Mouse (Mus musculus) intestine, postnatal 0 days (tissue): ENCODE results near the gene Prkag1. TPM values are rescaled to one million over a fixed set of nuclear protein-coding genes. Genes with fewer than 3 reads are reported as not detected.

Experiments
- ATAC-seq: fragments of 200-750 bp; cut with Nextera tagmentation; 2 replicates; pipeline ENCODE4 v1.8.0; 2017; ENCODE audit warnings: mild to moderate bottlenecking, moderate TSS enrichment, moderate library complexity
- H3K27ac ChIP-seq: fragments of 300-500 bp; sonication (generic); 2 replicates; pipeline ENCODE4 v1.5.1; 2014; ENCODE audit warnings: mild to moderate bottlenecking, low read depth, low read length, moderate library complexity
- H3K27me3 ChIP-seq: fragments of 300-500 bp; sonication (generic); replicated peaks from 2 replicates; pipeline ENCODE4 v1.6.1; 2014; ENCODE audit warnings: low read length, mixed read lengths; ENCODE audit not compliant: control insufficient read depth, insufficient read depth
- H3K36me3 ChIP-seq: fragments of 300-500 bp; sonication (generic); 2 replicates; pipeline ENCODE4 v1.6.1; 2014; ENCODE audit warnings: mild to moderate bottlenecking, moderate library complexity; ENCODE audit not compliant: control insufficient read depth, insufficient read depth
- H3K4me1 ChIP-seq: fragments of 300-500 bp; sonication (generic); replicated peaks from 2 replicates; pipeline ENCODE4 v1.6.1; 2014; ENCODE audit warnings: antibody characterized with exemption, low read length, mixed read lengths; ENCODE audit not compliant: control insufficient read depth, insufficient read depth
- H3K4me2 ChIP-seq: fragments of 300-500 bp; sonication (generic); replicated peaks from 2 replicates; pipeline ENCODE4 v1.6.1; 2014; ENCODE audit warnings: low read depth, mild to moderate bottlenecking, moderate library complexity
- H3K4me3 ChIP-seq: fragments of 300-500 bp; sonication (generic); 2 replicates; pipeline ENCODE4 v1.5.1; 2014; ENCODE audit warnings: low read depth, low read length
- H3K9ac ChIP-seq: fragments of 300-500 bp; sonication (generic); 2 replicates; pipeline ENCODE4 v1.6.1; 2014; ENCODE audit warnings: mild to moderate bottlenecking, low read depth, low read length
- H3K9me3 ChIP-seq: fragments of 300-500 bp; sonication (generic); 2 replicates; pipeline ENCODE4 v1.6.1; 2016; ENCODE audit warnings: mixed run types; ENCODE audit not compliant: control insufficient read depth
- CTCF ChIP-seq: sonication (generic); IDR thresholded peaks from 2 replicates; pipeline ENCODE4 v1.5.1; 2016; ENCODE audit warnings: low read depth, mild to moderate bottlenecking, control low read depth, antibody characterized with exemption, moderate library complexity
- WGBS: fragments of 180-500 bp; shearing (Covaris S2); extraction: QIAGEN DNeasy Blood & Tissue Kit; methylation state at CpG from one replicate; pipeline ENCODE4 v1.1.7; 2014; 5-methylcytosine and 5-hydroxymethylcytosine counted together
- polyA plus RNA-seq: library from polyadenylated mRNA; unstranded; fragments of >200 nt; fragmentation: Nextera tagmentation; extraction: Ambion mirVana; gene quantifications from 2 replicates; pipeline ENCODE4 v1.2.1, GENCODE M21; 2015

The Prkag1 gene
- polyA plus RNA-seq, 1 experiment from 2014 or later, result 67.0 TPM

GRCm38 (mm10) chr15:98774096-98774495 lies 57.2 kb downstream of the Prkag1 start:
- peaks cover 51% of the 10 kb centered on the region for H3K27me3 ChIP-seq
- TF ChIP-seq CTCF, result no peak
- no peak for ATAC-seq
- no peak overlapping the region for H3K4me2 ChIP-seq
- H3K9me3 ChIP-seq, result no peaks in the 10 kb centered on the region
- WGBS, result 37% methylated on average over 15 of the region's 15 CpGs
- no peaks in the 10 kb centered on the region for H3K36me3 ChIP-seq
- H3K27ac ChIP-seq, result no peak overlapping the region
- 0 out of 2 replicates have a peak, but pooled peaks cover 7% of the 10 kb centered on the region for H3K4me1 ChIP-seq
- no peak overlapping the region for H3K9ac ChIP-seq
- no peak overlapping the region for H3K4me3 ChIP-seq

DNA sequence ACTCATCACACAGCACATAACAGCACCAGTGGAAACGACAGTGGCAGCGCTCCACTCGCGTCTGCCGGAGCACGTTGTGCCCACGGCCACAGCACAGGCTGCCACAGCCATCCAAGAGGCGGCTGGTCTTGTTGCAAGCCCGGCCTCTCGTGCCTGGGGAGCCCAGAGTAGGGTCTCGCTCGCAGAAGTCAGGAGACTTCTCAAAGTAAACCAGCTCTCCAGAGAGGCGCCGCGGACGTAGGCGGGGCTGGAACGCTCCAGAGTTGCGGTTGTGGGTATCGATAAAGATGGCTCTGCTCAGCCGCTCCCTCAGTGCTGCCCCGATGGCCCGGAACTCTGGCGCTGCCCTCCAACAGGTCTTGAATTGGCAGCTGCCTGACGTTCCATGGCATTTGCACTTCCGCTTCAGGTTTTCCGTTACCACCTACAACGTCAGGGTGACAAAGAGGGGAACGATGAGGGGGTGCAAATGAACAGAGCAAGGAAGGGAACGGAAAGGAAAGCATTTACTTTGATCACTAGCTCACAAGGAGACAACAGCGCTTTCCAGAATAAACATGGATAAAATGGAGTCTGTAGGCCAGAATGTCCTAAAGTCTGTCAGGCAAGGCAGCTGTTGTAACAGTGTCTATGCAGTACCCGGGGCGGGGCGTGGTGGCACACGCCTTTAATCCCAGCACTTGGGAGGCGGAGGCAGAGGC lies 58.7 kb downstream of the Prkag1 start:
- Histone ChIP-seq H3K27me3 (peaks cover 39% of the 10 kb centered on the region), H3K4me3 (peak overlapping the region; percentile 36), H3K4me2 (peak overlapping the region; percentile 69), H3K27ac (no peak overlapping the region), H3K9ac (no peak overlapping the region), H3K9me3 (no peaks in the 10 kb centered on the region), H3K36me3 (no peaks in the 10 kb centered on the region), H3K4me1 (0 out of 2 replicates have a peak, but pooled peaks cover 7% of the 10 kb centered on the region)
- no peak; the same call in 1 of the 2 replicates for ATAC-seq
- WGBS, result 3% methylated on average over 36 of the region's 36 CpGs
- no peak for TF ChIP-seq CTCF

- Histone ChIP-seq H3K27me3 (peaks cover 32% of the 10 kb centered on the region), H3K4me3 (peak overlapping the region; percentile 36), H3K9ac (no peak overlapping the region), H3K36me3 (no peaks in the 10 kb centered on the region), H3K9me3 (no peaks in the 10 kb centered on the region), H3K4me1 (0 out of 2 replicates have a peak, but pooled peaks cover 7% of the 10 kb centered on the region), H3K4me2 (peak overlapping the region; percentile 69), H3K27ac (no peak overlapping the region)
- no peak for TF ChIP-seq CTCF
- ATAC-seq, result no peak
- 13% methylated on average over 12 of the region's 12 CpGs for WGBS
Observed at GRCm38 (mm10) chr15:98771813-98772425, 59.4 kb downstream of the Prkag1 start.

- Histone ChIP-seq H3K9ac (no peak overlapping the region), H3K36me3 (no peaks in the 10 kb centered on the region), H3K27me3 (peaks cover 3% of the 10 kb centered on the region; the same call in 1 of the 2 replicates), H3K9me3 (no peaks in the 10 kb centered on the region), H3K4me3 (no peak overlapping the region), H3K4me1 (0 out of 2 replicates have a peak, but pooled peaks cover 10% of the 10 kb centered on the region), H3K27ac (no peak overlapping the region), H3K4me2 (no peak overlapping the region)
- 40% methylated on average over 5 of the region's 5 CpGs for WGBS
- ATAC-seq, result no peak
- TF ChIP-seq CTCF, result no peak
Observed at GRCm38 (mm10) chr15:98768259-98768658, 63.1 kb downstream of the Prkag1 start.

GRCm38 (mm10) chr15:98765929-98766328 lies 65.4 kb downstream of the Prkag1 start:
- 70% methylated on average over 4 of the region's 4 CpGs for WGBS
- H3K4me1 ChIP-seq, result peaks cover 10% of the 10 kb centered on the region; the same call in 1 of the 2 replicates
- H3K4me2 ChIP-seq, result no peak overlapping the region
- H3K9ac ChIP-seq, result no peak overlapping the region
- peaks cover 3% of the 10 kb centered on the region; the same call in 1 of the 2 replicates for H3K27me3 ChIP-seq
- TF ChIP-seq CTCF, result no peak
- no peak overlapping the region for H3K4me3 ChIP-seq
- ATAC-seq, result no peak
- no peak overlapping the region for H3K27ac ChIP-seq
- no peaks in the 10 kb centered on the region for H3K36me3 ChIP-seq
- H3K9me3 ChIP-seq, result no peaks in the 10 kb centered on the region

Other genes with a start within 250 kb of the Prkag1 start
- gene Adcy6, start 221.4 kb downstream of the Prkag1 start, polyA plus RNA-seq, result 10.6 and 11.1 TPM in 2 replicates
- 9.3 and 10.3 TPM in 2 replicates for gene Cacnb3, start 200.7 kb downstream of the Prkag1 start, polyA plus RNA-seq
- 9.0 and 11.7 TPM in 2 replicates for gene Ddx23, start 168.6 kb downstream of the Prkag1 start, polyA plus RNA-seq
- gene Rnd1, start 154.1 kb downstream of the Prkag1 start, polyA plus RNA-seq, result 1.1 and 1.4 TPM in 2 replicates
- gene Ccdc65, start 123.3 kb downstream of the Prkag1 start, polyA plus RNA-seq, result 0.27 and 0.38 TPM in 2 replicates
- gene Fkbp11, start 103.3 kb downstream of the Prkag1 start, polyA plus RNA-seq, result 30.9 and 32.4 TPM in 2 replicates
- 31.8 and 35.3 TPM in 2 replicates for gene Arf3, start 68.3 kb downstream of the Prkag1 start, polyA plus RNA-seq
- gene Wnt10b, start 53.4 kb downstream of the Prkag1 start, polyA plus RNA-seq, result 0.08 TPM in 1 of 2 replicates, not detected in the other
- not detected in 2 replicates for gene Wnt1, start 41.7 kb downstream of the Prkag1 start, polyA plus RNA-seq
- 0.07 TPM in 1 of 2 replicates, not detected in the other for gene Ddn, start 22.0 kb downstream of the Prkag1 start, polyA plus RNA-seq
- gene Kmt2d, start 39.7 kb upstream of the Prkag1 start, polyA plus RNA-seq, result 5.3 and 6.5 TPM in 2 replicates
- 9.4 and 9.7 TPM in 2 replicates for gene Rhebl1, start 63.0 kb upstream of the Prkag1 start, polyA plus RNA-seq
- 0.88 and 0.93 TPM in 2 replicates for gene Dhh, start 67.0 kb upstream of the Prkag1 start, polyA plus RNA-seq
- 27.0 and 30.6 TPM in 2 replicates for gene Lmbr1l, start 86.7 kb upstream of the Prkag1 start, polyA plus RNA-seq
- gene Tuba1b, start 103.0 kb upstream of the Prkag1 start, polyA plus RNA-seq, result 391 and 435 TPM in 2 replicates
- not detected in 2 replicates for gene Gm49450, start 122.0 kb upstream of the Prkag1 start, polyA plus RNA-seq
- 457 and 503 TPM in 2 replicates for gene Tuba1a, start 122.2 kb upstream of the Prkag1 start, polyA plus RNA-seq
- gene Tuba1c, start 198.4 kb upstream of the Prkag1 start, polyA plus RNA-seq, result 271 and 315 TPM in 2 replicates
- gene Prph, start 223.7 kb upstream of the Prkag1 start, polyA plus RNA-seq, result 29.8 and 32.7 TPM in 2 replicates
- gene Troap, start 243.1 kb upstream of the Prkag1 start, polyA plus RNA-seq, result 4.8 TPM in 2 replicates